Mouse (Mus musculus): ENCODE measurements at regions not wholly inside any gene's neighbourhood (a gene's known extent, or its start where the extent isn't known, plus 50 kb on each side); places are given as distances from the start of the nearest gene placed in this dataset.

GRCm38 (mm10) chr11:114119135-114119534 is 52.3 kb upstream of the Sdk2 start:
- DNase-seq = no peak
- intact Hi-C loops (cut with DNase I) = no loop called here

Data from heart, postnatal 14 days (tissue).